Mouse (Mus musculus) heart, postnatal 0 days (tissue): ENCODE results near the gene Cnih2. TPM values are rescaled to one million over a fixed set of nuclear protein-coding genes. Genes with fewer than 3 reads are reported as not detected.

Experiments used
- ATAC-seq: fragments of 200-750 bp; cut with Nextera tagmentation; 2 replicates; pipeline ENCODE4 v1.8.0; 2017; ENCODE audit warnings: low read depth, moderate number of reproducible peaks, moderate library complexity; ENCODE audit not compliant: insufficient read depth
- DNase-seq: peaks from one replicate; pipeline ENCODE4 v3.0.0-alpha.2; 2016; ENCODE audit warnings: low spot score
- H3K27ac ChIP-seq: fragments of 300-500 bp; sonication (generic); 2 replicates; pipeline ENCODE4 v1.5.1; 2014; ENCODE audit warnings: low read depth, mild to moderate bottlenecking
- H3K27me3 ChIP-seq: fragments of 300-500 bp; sonication (generic); 2 replicates; pipeline ENCODE4 v1.6.1; 2014; ENCODE audit warnings: low read length, mixed read lengths; ENCODE audit not compliant: control insufficient read depth, insufficient read depth
- H3K36me3 ChIP-seq: fragments of 300-500 bp; sonication (generic); replicated peaks from 2 replicates; pipeline ENCODE4 v1.6.1; 2014; ENCODE audit warnings: low read length, mixed read lengths; ENCODE audit not compliant: control insufficient read depth, insufficient read depth
- H3K4me1 ChIP-seq: fragments of 300-500 bp; sonication (generic); 2 replicates; pipeline ENCODE4 v1.6.1; 2014; ENCODE audit warnings: antibody characterized with exemption; ENCODE audit not compliant: control insufficient read depth, insufficient read depth
- H3K4me2 ChIP-seq: fragments of 300-500 bp; sonication (generic); 2 replicates; pipeline ENCODE4 v1.6.1; 2014; ENCODE audit warnings: low read depth, mild to moderate bottlenecking, low read length, moderate library complexity
- H3K4me3 ChIP-seq: fragments of 300-500 bp; sonication (generic); 2 replicates; pipeline ENCODE4 v1.5.1; 2014; ENCODE audit warnings: low read depth, low read length
- H3K9ac ChIP-seq: fragments of 300-500 bp; sonication (generic); replicated peaks from 2 replicates; pipeline ENCODE4 v1.6.1; 2014; ENCODE audit warnings: low read depth, low read length, mixed read lengths
- H3K9me3 ChIP-seq: fragments of 300-500 bp; sonication (generic); replicated peaks from 2 replicates; pipeline ENCODE4 v1.6.1; 2016; ENCODE audit warnings: low read length; ENCODE audit not compliant: control insufficient read depth
- CTCF ChIP-seq: IDR thresholded peaks from 2 replicates; pipeline ENCODE4 v1.5.1; 2016; ENCODE audit warnings: antibody characterized with exemption, control low read depth, low read depth
- EP300 ChIP-seq: IDR thresholded peaks from 2 replicates; pipeline ENCODE4 v1.6.1; 2016; ENCODE audit warnings: antibody characterized with exemption, low read depth
- WGBS: fragments of 180-500 bp; shearing (Covaris S2); extraction: QIAGEN DNeasy Blood & Tissue Kit; methylation state at CpG from one replicate; pipeline ENCODE4 v1.1.7; 2014; 5-methylcytosine and 5-hydroxymethylcytosine counted together
- polyA plus RNA-seq: library from polyadenylated mRNA; unstranded; fragments of >200 nt; fragmentation: Nextera tagmentation; extraction: Ambion mirVana; gene quantifications from 2 replicates; pipeline ENCODE4 v1.2.1, GENCODE M21; 2015
- total RNA-seq: library from RNA; depleted of rRNA; stranded (reverse); fragments of >200 nt; gene quantifications from 2 replicates; pipeline ENCODE4 v1.2.3, GENCODE M21; 2014; ENCODE audit warnings: low replicate concordance

Gene Cnih2
- total and polyA plus RNA-seq, 2 experiments from 2014 or later = 1.1 TPM; not detected in 1

GRCm38 (mm10) chr19:5071077-5071476 is 27.2 kb downstream of the Cnih2 start:
- H3K27me3 ChIP-seq = peaks cover 38% of the 10 kb centered on the region
- 35% methylated on average over 11 of the region's 11 CpGs for WGBS
- H3K4me1 ChIP-seq = peaks cover 21% of the 10 kb centered on the region
- no peak for DNase-seq
- peak overlapping the region; percentile 50 for H3K4me3 ChIP-seq
- no peak for TF ChIP-seq CTCF
- no peak for TF ChIP-seq EP300
- peak overlapping the region; percentile 78 for H3K4me2 ChIP-seq
- H3K9ac ChIP-seq = 0 out of 2 replicates have a peak overlapping the region, but pooled peaks have one; percentile 17
- no peaks in the 10 kb centered on the region for H3K36me3 ChIP-seq
- no peaks in the 10 kb centered on the region for H3K9me3 ChIP-seq
- no peak overlapping the region for H3K27ac ChIP-seq
- ATAC-seq = no peak

GRCm38 (mm10) chr19:5069978-5070377 is 28.3 kb downstream of the Cnih2 start:
- H3K4me1 ChIP-seq = peaks cover 21% of the 10 kb centered on the region
- H3K9me3 ChIP-seq = no peaks in the 10 kb centered on the region
- no peak overlapping the region for H3K27ac ChIP-seq
- peak overlapping the region; percentile 78 for H3K4me2 ChIP-seq
- WGBS = 84% methylated on average over 7 of the region's 7 CpGs
- H3K27me3 ChIP-seq = peaks cover 38% of the 10 kb centered on the region
- H3K36me3 ChIP-seq = no peaks in the 10 kb centered on the region
- H3K9ac ChIP-seq = no peak overlapping the region
- no peak for TF ChIP-seq CTCF
- no peak for TF ChIP-seq EP300
- ATAC-seq (no peak), DNase-seq (no peak)
- H3K4me3 ChIP-seq = no peak overlapping the region

- Histone ChIP-seq H3K36me3 (no peaks in the 10 kb centered on the region), H3K4me1 (peaks cover 21% of the 10 kb centered on the region), H3K9me3 (no peaks in the 10 kb centered on the region), H3K27me3 (peaks cover 38% of the 10 kb centered on the region), H3K9ac (no peak overlapping the region), H3K4me2 (peak overlapping the region; percentile 89), H3K4me3 (0 out of 2 replicates have a peak overlapping the region, but pooled peaks have one; percentile 53), H3K27ac (no peak overlapping the region)
- ATAC-seq (no peak), DNase-seq (no peak)
- no peak for TF ChIP-seq EP300
- no peak for TF ChIP-seq CTCF
- WGBS = 85% methylated on average over 5 of the region's 5 CpGs
Measured at GRCm38 (mm10) chr19:5069486-5069885, 28.8 kb downstream of the Cnih2 start.

- H3K4me2 ChIP-seq = peak overlapping the region; percentile 89
- H3K27ac ChIP-seq = no peak overlapping the region; the same call in 1 of the 2 replicates
- 43% methylated on average over 21 of the region's 21 CpGs for WGBS
- peaks cover 21% of the 10 kb centered on the region for H3K4me1 ChIP-seq
- peak overlapping the region; percentile 56; the same call in 1 of the 2 replicates for H3K9ac ChIP-seq
- DNase-seq (no peak), ATAC-seq (no peak)
- H3K36me3 ChIP-seq = no peaks in the 10 kb centered on the region
- H3K27me3 ChIP-seq = peaks cover 38% of the 10 kb centered on the region
- peak overlapping the region; percentile 53 for H3K4me3 ChIP-seq
- TF ChIP-seq CTCF = no peak
- no peak for TF ChIP-seq EP300
- no peaks in the 10 kb centered on the region for H3K9me3 ChIP-seq
Measured at GRCm38 (mm10) chr19:5068570-5069234, 29.6 kb downstream of the Cnih2 start.

- Histone ChIP-seq H3K27me3 (peaks cover 38% of the 10 kb centered on the region), H3K27ac (peak within 1 kb of the TSS; percentile 66), H3K4me1 (peaks cover 21% of the 10 kb centered on the region), H3K9ac (peak within 1 kb of the TSS; percentile 56), H3K4me3 (peak within 1 kb of the TSS; percentile 53), H3K4me2 (peak within 1 kb of the TSS; percentile 89), H3K36me3 (no peaks in the 10 kb centered on the region), H3K9me3 (no peaks in the 10 kb centered on the region)
- ATAC-seq (peak; percentile 70), DNase-seq (peak; percentile 74)
- WGBS = 2% methylated on average over 53 of the region's 56 CpGs
- TF ChIP-seq CTCF (no peak), EP300 (no peak)
Measured at GRCm38 (mm10) chr19:5067867-5068569, 30.3 kb downstream of the Cnih2 start, which contains the start of gene Cd248. Gene Cd248 (plus strand): TSS chr19:5068078.
